In the genomic region with DNA sequence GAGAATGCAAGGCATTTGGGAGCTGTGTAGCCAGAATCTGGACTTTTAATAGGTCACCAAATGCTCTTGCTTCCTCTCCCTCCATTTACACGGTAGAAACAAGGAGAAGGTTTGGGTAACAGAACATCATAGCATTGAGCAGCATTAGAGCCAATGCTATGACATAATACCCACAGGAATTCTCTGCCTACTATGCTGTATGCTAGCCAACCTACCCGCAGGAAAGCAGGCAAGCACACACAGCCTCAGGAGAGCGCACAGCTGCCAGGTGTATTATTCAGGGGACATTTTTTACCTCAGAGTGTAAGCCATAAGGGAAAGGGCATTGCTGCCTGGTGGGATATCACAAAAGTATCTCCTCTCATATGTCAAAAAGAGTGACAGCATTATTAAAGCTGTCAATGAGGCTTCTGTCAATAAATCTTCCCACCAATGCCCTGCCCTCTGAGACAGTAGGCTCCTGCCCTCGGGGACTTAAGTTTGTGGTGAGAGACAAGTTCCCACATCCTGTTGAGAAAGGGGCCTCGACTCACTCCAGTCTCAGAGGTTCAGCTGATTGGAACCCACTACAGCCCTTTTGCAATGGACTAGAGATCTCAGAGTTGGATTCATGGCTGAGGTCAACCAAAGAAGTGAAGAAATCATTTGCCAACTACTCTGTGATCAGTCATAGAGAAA, we compare ENCODE assay signal across 11 mouse cellular contexts. TPM values are rescaled to one million over a fixed set of nuclear protein-coding genes. Genes with fewer than 3 reads are reported as not detected.
A peak's percentile ranks its signal among the peaks of the same experiment; 100 is the strongest.
DNase-seq lines count a peak whose midpoint lies in the region; ATAC-seq and TF ChIP-seq lines count a peak whose summit lies in the region.
"Had no signal": no experiment of that assay in that cellular context is flagged by ENCODE, and none has a peak within 500 bp of the region (broad histone marks: within the 10 kb centered on the region; RNA-seq: fewer than 3 reads in every experiment).

No protein-coding gene starts in this region.

- no peak overlapping the region for H3K4me3 ChIP-seq in layer of hippocampus, adult 2 months

- peak; percentile 83 for DNase-seq in heart, adult 11 months
- no peak for DNase-seq in heart, adult 8-10 months (ENCODE audit: low spot score)
- peak; percentile 50 to 51 for DNase-seq in CD8-positive naive resting alpha-beta T cell, adult 2 months (ENCODE audit: low read depth in 2 of 2, low spot score in 2 of 2)
- peak; percentile 46 to 72 for DNase-seq in natural killer cell, adult 2 months (ENCODE audit: low spot score in 2 of 2)
- DNase-seq in neural tube, embryonic 10.5 days (ENCODE audit: extremely low spot score, low spot score), result no peak
- no peak for DNase-seq in cerebellum, adult 9-11 months
- no peak for DNase-seq in layer of hippocampus, adult 2 months (ENCODE audit: low spot score in 2 of 2)
- DNase-seq: forebrain, postnatal 0 days; heart, postnatal 4 days; kidney, postnatal 36 days had no signal

- peak; percentile 89 for ATAC-seq in granulocyte monocyte progenitor cell, adult 5-6 weeks (replicated peaks; ENCODE audit: poor library complexity, severe bottlenecking)
- ATAC-seq: forebrain, postnatal 0 days had no signal

- no peak for TF ChIP-seq CTCF in layer of hippocampus, adult 2 months (conservative IDR thresholded peaks at IDR 0.05)

- H3K27ac ChIP-seq in layer of hippocampus, adult 2 months, result no peak overlapping the region

RNA-seq across cellular contexts. Expression of gene Fyb, which starts 51.8 kb away (rescaled TPM):
- total RNA-seq in heart, adult 8-10 months (2022), result 10 to 100 TPM; 45.5 to 56.4 (median 52.8) TPM
- 32.0 and 40.6 TPM in 2 replicates for total RNA-seq in granulocyte monocyte progenitor cell, adult 5-6 weeks (2014; fragmentation: Nextera tagmentation)
- total RNA-seq in granulocyte monocyte progenitor cell, adult 5-6 weeks (2017), result 10.8 and 22.6 TPM in 2 replicates
- 10 to 100 TPM in 1 of 2 experiments, 1 to 10 TPM in 1; 4.2 to 10.6 TPM for total RNA-seq in layer of hippocampus, adult 2 months (2021)

Comparison
In these comparisons a context has a peak if more than half of its experiments do, and no peak if none do; other contexts are left out.
1. DNase-seq: peak in heart, adult 11 months (single experiment), CD8-positive naive resting alpha-beta T cell, adult 2 months (2 of 2) and natural killer cell, adult 2 months (2 of 2); none in heart, adult 8-10 months (single experiment), neural tube, embryonic 10.5 days (single experiment), cerebellum, adult 9-11 months (single experiment) and layer of hippocampus, adult 2 months (0 of 2).